Mouse (Mus musculus) heart, embryonic 10.5 days (tissue): Measurements from ENCODE around the gene Rpl36a-ps1. TPM values are rescaled to one million over a fixed set of nuclear protein-coding genes. Genes with fewer than 3 reads are reported as not detected.

Source experiments
- DNase-seq: peaks from one replicate; pipeline ENCODE4 v3.0.0-alpha.2; 2017; ENCODE audit warnings: low spot score
- H3K27ac ChIP-seq: fragments of 300-500 bp; sonication (generic); 2 replicates; pipeline ENCODE4 v1.5.1; 2016; ENCODE audit warnings: mild to moderate bottlenecking
- H3K27me3 ChIP-seq: fragments of 300-500 bp; sonication (generic); 2 replicates; pipeline ENCODE4 v1.6.1; 2016; ENCODE audit warnings: mild to moderate bottlenecking; ENCODE audit not compliant: poor library complexity, insufficient read depth, severe bottlenecking
- H3K36me3 ChIP-seq: fragments of 300-500 bp; sonication (generic); 2 replicates; pipeline ENCODE4 v1.6.1; 2016; ENCODE audit warnings: mild to moderate bottlenecking, moderate library complexity
- H3K4me1 ChIP-seq: fragments of 300-500 bp; sonication (generic); 2 replicates; pipeline ENCODE4 v1.6.1; 2016; ENCODE audit warnings: mild to moderate bottlenecking
- H3K4me3 ChIP-seq: fragments of 300-500 bp; sonication (generic); 2 replicates; pipeline ENCODE4 v1.5.1; 2016; ENCODE audit warnings: mild to moderate bottlenecking, moderate library complexity
- H3K9me3 ChIP-seq: fragments of 300-500 bp; sonication (generic); 2 replicates; pipeline ENCODE4 v1.6.1; 2016; ENCODE audit warnings: mild to moderate bottlenecking, moderate library complexity
- WGBS: fragments of 180-500 bp; shearing (Covaris S2); methylation state at CpG from one replicate; pipeline ENCODE4 v1.1.7; 2016; 5-methylcytosine and 5-hydroxymethylcytosine counted together
- polyA plus RNA-seq: library from polyadenylated mRNA; unstranded; fragments of >200 nt; fragmentation: Nextera tagmentation; extraction: Ambion mirVana; gene quantifications from 2 replicates; pipeline ENCODE4 v1.2.1, GENCODE M21; 2016

Gene Rpl36a-ps1
- polyA plus RNA-seq, 1 experiment from 2014 or later = 0.46 TPM

DNA sequence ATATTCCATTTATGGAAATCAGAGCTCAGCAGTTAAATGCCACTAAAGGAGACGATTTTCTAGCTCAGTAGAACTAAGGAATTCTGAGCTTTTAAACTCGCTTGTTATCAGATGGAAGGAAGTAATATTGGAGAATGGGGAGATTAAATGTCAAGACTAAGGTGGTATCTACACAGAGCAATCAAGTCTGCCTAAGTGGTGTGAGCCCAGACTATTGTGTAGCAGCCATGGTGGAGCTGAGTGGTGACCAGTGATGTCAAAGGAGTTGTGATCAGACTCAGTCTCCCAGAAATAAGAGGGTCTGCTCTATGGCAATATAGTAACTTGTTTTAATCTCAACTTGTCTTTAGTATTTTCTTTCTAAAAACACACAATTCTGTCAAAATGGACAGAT is 16.8 kb upstream of the Rpl36a-ps1 start:
- no peaks in the 10 kb centered on the region for H3K36me3 ChIP-seq
- H3K9me3 ChIP-seq = no peaks in the 10 kb centered on the region
- H3K4me3 ChIP-seq = no peak overlapping the region
- H3K4me1 ChIP-seq = peaks cover 10% of the 10 kb centered on the region
- peak overlapping the region; percentile 88 for H3K27ac ChIP-seq
- H3K27me3 ChIP-seq = no peaks in the 10 kb centered on the region
- 16% methylated on average over 2 of the region's 2 CpGs for WGBS
- DNase-seq = no peak

DNA sequence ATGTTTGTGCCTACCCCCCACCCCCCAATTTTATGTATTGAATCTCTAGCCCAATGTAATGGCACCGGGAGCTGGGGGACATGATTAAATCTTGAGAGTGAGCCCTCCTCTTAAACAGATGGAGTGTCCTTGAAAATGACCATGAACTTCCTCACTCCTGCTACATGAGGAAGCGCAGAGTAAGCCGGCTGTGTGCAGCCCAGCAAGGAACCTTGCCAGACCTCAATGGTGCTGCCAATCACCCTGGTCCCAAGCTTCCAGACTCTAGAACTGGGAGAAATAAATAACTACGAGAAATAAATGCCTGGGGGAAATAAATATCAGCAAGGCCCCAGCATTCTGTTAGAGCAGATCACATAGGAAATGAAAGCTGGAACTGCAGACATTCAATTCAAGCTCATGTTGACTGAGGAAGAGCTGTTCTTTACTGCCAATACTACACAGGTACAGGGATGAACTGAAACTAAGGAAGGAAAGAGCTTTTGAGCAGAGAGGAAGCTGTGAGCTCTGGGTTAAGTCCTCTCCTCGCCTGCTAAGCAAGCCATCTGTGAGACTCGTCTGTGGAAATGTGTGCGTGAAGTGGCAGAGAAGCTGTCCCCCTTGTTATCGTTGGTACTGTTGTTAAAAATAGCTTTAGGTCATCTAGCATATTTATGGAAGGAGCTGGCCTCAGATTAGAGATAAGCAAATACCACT is 16.3 kb upstream of the Rpl36a-ps1 start:
- Histone ChIP-seq H3K27ac (peak overlapping the region; percentile 88), H3K36me3 (no peaks in the 10 kb centered on the region), H3K9me3 (no peaks in the 10 kb centered on the region), H3K4me1 (peaks cover 10% of the 10 kb centered on the region), H3K27me3 (no peaks in the 10 kb centered on the region), H3K4me3 (no peak overlapping the region)
- WGBS = 30% methylated on average over 8 of the region's 8 CpGs
- DNase-seq = no peak

- Histone ChIP-seq H3K36me3 (no peaks in the 10 kb centered on the region), H3K9me3 (no peaks in the 10 kb centered on the region), H3K27me3 (no peaks in the 10 kb centered on the region), H3K27ac (no peak overlapping the region), H3K4me3 (no peak overlapping the region), H3K4me1 (no peaks in the 10 kb centered on the region)
- no peak for DNase-seq
- WGBS = 86% methylated on average over 2 of the region's 2 CpGs
Observed at GRCm38 (mm10) chr14:98992482-98992881, 1.6 kb downstream of the Rpl36a-ps1 start.

DNA sequence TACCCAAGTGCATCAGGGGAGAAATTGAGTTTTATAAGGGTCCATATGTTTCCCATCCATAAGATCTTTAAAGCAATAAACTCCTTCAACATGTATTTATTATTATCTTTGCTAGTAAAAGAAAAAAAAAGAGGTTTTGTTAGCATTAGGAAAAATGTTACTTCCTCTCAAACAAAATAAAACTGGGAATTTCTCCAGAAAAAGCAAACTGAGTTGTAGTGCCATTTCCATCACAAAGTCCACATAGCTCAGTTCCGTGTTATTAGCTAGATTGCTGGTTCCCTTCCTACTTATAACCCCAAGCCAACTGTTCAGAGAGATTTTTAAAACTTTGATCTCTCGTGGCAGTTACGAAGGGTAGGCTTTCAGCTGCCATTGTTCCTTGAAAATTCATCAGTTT is 3.5 kb downstream of the Rpl36a-ps1 start:
- H3K27ac ChIP-seq = no peak overlapping the region
- H3K27me3 ChIP-seq = no peaks in the 10 kb centered on the region
- no peaks in the 10 kb centered on the region for H3K9me3 ChIP-seq
- H3K4me3 ChIP-seq = no peak overlapping the region
- 72% methylated on average over 3 of the region's 3 CpGs for WGBS
- no peaks in the 10 kb centered on the region for H3K36me3 ChIP-seq
- DNase-seq = no peak
- H3K4me1 ChIP-seq = no peaks in the 10 kb centered on the region

DNA sequence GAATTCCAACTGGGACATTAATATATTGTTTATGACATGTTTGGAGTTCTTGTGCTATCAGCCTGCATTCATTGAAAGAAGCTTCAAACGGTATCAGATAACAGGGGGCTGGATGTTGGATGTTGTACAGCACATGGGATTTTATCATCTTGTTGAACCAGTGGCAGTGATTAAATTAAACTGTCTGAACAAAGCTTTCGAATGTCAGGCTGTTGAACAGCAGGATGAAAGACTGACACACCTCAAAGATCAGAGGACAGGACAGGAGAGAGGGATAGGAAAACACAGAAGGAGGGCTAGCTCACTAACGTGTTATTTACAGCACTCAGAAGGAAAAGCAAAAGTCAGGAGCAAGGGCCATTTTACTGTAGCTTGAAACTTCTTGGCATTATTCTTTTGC is 4.3 kb downstream of the Rpl36a-ps1 start:
- Histone ChIP-seq H3K4me1 (no peaks in the 10 kb centered on the region), H3K27ac (no peak overlapping the region), H3K36me3 (no peaks in the 10 kb centered on the region), H3K9me3 (no peaks in the 10 kb centered on the region), H3K27me3 (no peaks in the 10 kb centered on the region), H3K4me3 (no peak overlapping the region)
- no peak for DNase-seq
- 29% methylated on average over 3 of the region's 3 CpGs for WGBS

DNA sequence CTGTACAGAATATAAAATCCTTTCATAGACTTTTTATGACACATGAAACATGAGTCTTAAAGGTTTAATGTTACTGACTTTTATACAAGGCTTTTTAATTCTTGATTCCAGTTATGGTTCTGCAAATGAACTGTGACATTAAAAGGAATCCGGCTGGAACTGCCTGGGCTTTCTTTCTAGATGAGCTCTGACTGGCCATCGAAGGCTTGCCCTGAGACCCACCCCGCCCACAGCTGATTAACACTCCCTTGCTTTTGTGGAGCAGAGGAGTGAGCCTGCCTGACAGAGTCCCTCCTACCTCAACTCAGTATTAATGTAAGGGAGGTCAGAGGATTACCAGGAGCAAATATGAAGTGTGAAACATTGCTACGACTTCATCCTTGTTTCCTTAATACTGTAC is 22.2 kb downstream of the Rpl36a-ps1 start:
- Histone ChIP-seq H3K27me3 (no peaks in the 10 kb centered on the region), H3K4me1 (peaks cover 18% of the 10 kb centered on the region), H3K9me3 (no peaks in the 10 kb centered on the region), H3K36me3 (no peaks in the 10 kb centered on the region), H3K27ac (0 out of 2 replicates have a peak overlapping the region, but pooled peaks have one; percentile 10), H3K4me3 (no peak overlapping the region)
- WGBS = 23% methylated on average over 4 of the region's 4 CpGs
- no peak for DNase-seq

DNA sequence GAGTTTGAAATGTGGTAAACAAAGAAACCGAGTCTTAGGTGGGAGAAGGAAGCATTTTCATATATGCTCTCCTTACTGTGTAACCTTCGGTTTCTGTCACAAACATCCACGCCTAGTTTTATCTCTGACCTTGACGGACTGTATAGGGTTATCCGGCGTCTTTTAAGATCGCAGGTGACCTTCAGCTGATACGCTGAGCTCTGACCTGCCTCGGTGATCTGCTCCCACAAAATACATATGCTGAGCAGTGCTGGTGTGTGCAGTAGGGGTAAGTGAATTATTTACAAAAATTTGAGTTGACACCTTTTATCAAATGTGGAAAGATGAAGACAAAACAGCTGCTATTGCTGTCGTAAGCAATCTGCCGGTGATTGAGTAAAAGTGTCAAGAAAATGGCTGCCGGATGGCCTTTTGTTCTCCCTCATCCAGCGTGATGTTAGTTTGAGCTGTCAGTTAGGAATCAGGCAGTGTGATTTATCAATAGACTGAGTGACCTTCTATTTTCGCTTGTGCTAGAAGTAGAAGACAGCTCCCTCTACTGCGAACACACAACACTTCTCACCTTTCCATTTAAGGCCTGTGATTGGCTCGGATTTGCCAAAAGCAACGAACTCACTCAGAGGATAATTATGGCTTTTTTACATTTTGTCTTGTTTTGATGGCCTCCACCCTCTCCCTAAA is 35.0 kb downstream of the Rpl36a-ps1 start:
- Histone ChIP-seq H3K9me3 (no peaks in the 10 kb centered on the region), H3K4me1 (peaks cover 7% of the 10 kb centered on the region; the same call in 1 of the 2 replicates), H3K36me3 (no peaks in the 10 kb centered on the region), H3K4me3 (no peak overlapping the region), H3K27ac (peak overlapping the region; percentile 59), H3K27me3 (no peaks in the 10 kb centered on the region)
- 56% methylated on average over 17 of the region's 17 CpGs for WGBS
- no peak for DNase-seq

DNA sequence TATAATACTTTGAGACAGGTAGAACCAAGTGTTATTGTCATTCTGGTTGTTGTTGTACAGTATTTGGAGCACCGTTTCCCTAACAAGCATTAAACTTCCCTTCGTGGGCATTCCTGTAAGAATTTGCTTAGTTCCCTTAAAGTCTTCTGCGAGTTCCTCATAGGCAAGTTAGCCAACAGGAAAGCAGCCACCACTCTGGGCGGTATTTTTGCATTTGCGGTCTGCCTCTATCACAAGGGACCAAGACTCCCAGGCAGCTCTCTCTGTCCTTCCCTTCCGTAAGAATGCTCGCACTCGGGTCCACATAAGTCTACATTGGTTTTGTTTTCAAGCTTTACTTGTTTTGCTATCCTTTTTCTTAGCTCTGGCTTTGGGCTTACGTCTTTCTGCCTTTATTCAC is 37.3 kb downstream of the Rpl36a-ps1 start:
- WGBS = 85% methylated on average over 9 of the region's 9 CpGs
- no peaks in the 10 kb centered on the region for H3K36me3 ChIP-seq
- H3K9me3 ChIP-seq = no peaks in the 10 kb centered on the region
- H3K4me1 ChIP-seq = peaks cover 7% of the 10 kb centered on the region; the same call in 1 of the 2 replicates
- DNase-seq = no peak
- H3K4me3 ChIP-seq = no peak overlapping the region
- H3K27ac ChIP-seq = no peak overlapping the region
- no peaks in the 10 kb centered on the region for H3K27me3 ChIP-seq

DNA sequence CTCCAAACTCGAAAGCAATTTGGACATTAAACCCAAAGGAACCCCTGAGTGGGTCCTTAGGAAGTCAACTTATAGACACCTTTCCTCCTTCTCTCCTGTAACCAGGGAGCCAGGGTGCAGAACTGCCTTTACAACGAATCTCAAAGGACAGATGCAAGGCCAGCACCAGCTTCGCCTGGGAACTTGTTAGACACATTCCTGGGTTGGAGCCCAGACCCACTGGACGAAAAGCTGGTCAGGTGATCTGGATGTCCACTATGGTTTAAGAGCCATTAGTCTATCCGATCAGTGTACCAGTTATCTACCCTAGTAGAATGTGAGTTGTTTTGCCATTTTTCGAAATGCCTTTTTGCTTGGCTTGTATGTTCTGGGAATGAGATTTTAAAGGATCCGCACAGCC is 41.7 kb downstream of the Rpl36a-ps1 start:
- Histone ChIP-seq H3K9me3 (no peaks in the 10 kb centered on the region), H3K4me1 (no peaks in the 10 kb centered on the region), H3K4me3 (no peak overlapping the region), H3K36me3 (no peaks in the 10 kb centered on the region), H3K27me3 (no peaks in the 10 kb centered on the region), H3K27ac (peak overlapping the region; percentile 37; the same call in 1 of the 2 replicates)
- DNase-seq = no peak
- WGBS = 84% methylated on average over 7 of the region's 7 CpGs

GRCm38 (mm10) chr14:98951626-98952290 is 42.4 kb downstream of the Rpl36a-ps1 start:
- H3K27ac ChIP-seq = peak overlapping the region; percentile 16; the same call in 1 of the 2 replicates
- 51% methylated on average over 4 of the region's 4 CpGs for WGBS
- H3K36me3 ChIP-seq = no peaks in the 10 kb centered on the region
- H3K9me3 ChIP-seq = no peaks in the 10 kb centered on the region
- no peak overlapping the region for H3K4me3 ChIP-seq
- H3K4me1 ChIP-seq = no peaks in the 10 kb centered on the region
- H3K27me3 ChIP-seq = no peaks in the 10 kb centered on the region
- DNase-seq = no peak

Other genes with a start within 250 kb of the Rpl36a-ps1 start
- gene Mzt1, start 51.8 kb upstream of the Rpl36a-ps1 start, polyA plus RNA-seq = 92.2 and 95.7 TPM in 2 replicates
- gene Bora, start 51.9 kb upstream of the Rpl36a-ps1 start, polyA plus RNA-seq = 58.1 and 65.2 TPM in 2 replicates
- gene Pibf1, start 105.1 kb upstream of the Rpl36a-ps1 start, polyA plus RNA-seq = 16.4 and 18.5 TPM in 2 replicates
- gene Dis3, start 105.5 kb upstream of the Rpl36a-ps1 start, polyA plus RNA-seq = 29.1 and 37.2 TPM in 2 replicates